Mouse (Mus musculus) cerebellum, adult 2 months (tissue): ENCODE measurements at regions not wholly inside any gene's neighbourhood (a gene's known extent, or its start where the extent isn't known, plus 50 kb on each side); places are given as distances from the start of the nearest gene placed in this dataset.

Experiments used
- DNase-seq, 2 experiments: peaks; one replicate each; pipeline ENCODE4 v3.0.0; 2021
- H3K27ac ChIP-seq: fragments of 200-500 bp; 2 replicates; pipeline ENCODE4 v1.5.1; 2012; ENCODE audit warnings: low read length, control low read depth, inconsistent platforms; ENCODE audit not compliant: insufficient read depth
- H3K27me3 ChIP-seq: fragments of 200-500 bp; 2 replicates; pipeline ENCODE4 v1.6.1; 2012; ENCODE audit warnings: inconsistent platforms, mild to moderate bottlenecking, low read length, moderate library complexity; ENCODE audit not compliant: control insufficient read depth, insufficient read depth
- H3K4me1 ChIP-seq: fragments of 200-500 bp; 2 replicates; pipeline ENCODE4 v1.6.1; 2011; ENCODE audit warnings: low read length; ENCODE audit not compliant: control insufficient read depth, insufficient read depth
- H3K4me3 ChIP-seq: fragments of 200-500 bp; replicated peaks from 2 replicates; pipeline ENCODE3; 2011; ENCODE audit warnings: mild to moderate bottlenecking, low read depth, low read length, control low read depth; ENCODE audit not compliant: insufficient read depth
- CTCF ChIP-seq: fragments of 200-500 bp; IDR thresholded peaks from 2 replicates; pipeline ENCODE4 v1.5.1; 2011; ENCODE audit warnings: low read depth, mild to moderate bottlenecking, control low read depth, low read length, moderate library complexity, borderline replicate concordance; ENCODE audit not compliant: insufficient read depth
- POLR2A ChIP-seq: fragments of 200-500 bp; IDR thresholded peaks from 2 replicates; pipeline ENCODE4 v1.6.1; 2011; ENCODE audit warnings: low read length, control low read depth, borderline replicate concordance; ENCODE audit not compliant: insufficient read depth
- WGBS: fragments of 180-500 bp; shearing (Covaris S2); methylation state at CpG from one replicate; pipeline ENCODE4 v1.1.7; 2018; 5-methylcytosine and 5-hydroxymethylcytosine counted together

GRCm38 (mm10) chr1:184279263-184279662 lies 245.2 kb upstream of the 1700056E22Rik start:
- TF ChIP-seq POLR2A: no peak
- no peak for TF ChIP-seq CTCF
- no peaks in the 10 kb centered on the region for H3K4me1 ChIP-seq
- DNase-seq: no peak
- no peak overlapping the region for H3K4me3 ChIP-seq
- no peaks in the 10 kb centered on the region; the same call in 1 of the 2 replicates for H3K27me3 ChIP-seq
- H3K27ac ChIP-seq: no peak overlapping the region
- 77% methylated on average over 10 of the region's 10 CpGs for WGBS

- H3K4me3 ChIP-seq: no peak overlapping the region
These were observed 242.9 kb upstream of the 1700056E22Rik start for GRCm38 (mm10) chr1:184277001-184277400.

GRCm38 (mm10) chr1:184275877-184276276 lies 241.8 kb upstream of the 1700056E22Rik start:
- no peaks in the 10 kb centered on the region for H3K4me1 ChIP-seq
- H3K27me3 ChIP-seq: no peaks in the 10 kb centered on the region; the same call in 1 of the 2 replicates
- TF ChIP-seq POLR2A (no peak), CTCF (no peak)
- no peak overlapping the region for H3K27ac ChIP-seq
- no peak overlapping the region for H3K4me3 ChIP-seq
- WGBS: 89% methylated on average over 9 of the region's 9 CpGs
- no peak for DNase-seq

More at GRCm38 (mm10) chr1:184277001-184277400, 242.9 kb upstream of the 1700056E22Rik start:
- Histone ChIP-seq H3K27me3 (no peaks in the 10 kb centered on the region; the same call in 1 of the 2 replicates), H3K4me1 (no peaks in the 10 kb centered on the region), H3K27ac (no peak overlapping the region)
- DNase-seq: no peak
- 87% methylated on average over 2 of the region's 2 CpGs for WGBS
- no peak for TF ChIP-seq CTCF
- TF ChIP-seq POLR2A: no peak

- Histone ChIP-seq H3K4me1 (no peaks in the 10 kb centered on the region), H3K4me3 (no peak overlapping the region), H3K27me3 (no peaks in the 10 kb centered on the region; the same call in 1 of the 2 replicates), H3K27ac (no peak overlapping the region)
- TF ChIP-seq CTCF: no peak
- TF ChIP-seq POLR2A: no peak
- no peak for DNase-seq
- WGBS: 99% methylated on average over 3 of the region's 3 CpGs
These were observed 241.3 kb upstream of the 1700056E22Rik start for GRCm38 (mm10) chr1:184275396-184275795.

GRCm38 (mm10) chr1:184274704-184275103 lies 240.6 kb upstream of the 1700056E22Rik start:
- no peak for TF ChIP-seq CTCF
- no peak for TF ChIP-seq POLR2A
- no peak overlapping the region for H3K4me3 ChIP-seq
- no peak for DNase-seq
- H3K27me3 ChIP-seq: no peaks in the 10 kb centered on the region; the same call in 1 of the 2 replicates
- 85% methylated on average over 6 of the region's 6 CpGs for WGBS
- no peaks in the 10 kb centered on the region for H3K4me1 ChIP-seq
- no peak overlapping the region for H3K27ac ChIP-seq

- H3K4me1 ChIP-seq: no peaks in the 10 kb centered on the region
- TF ChIP-seq CTCF (no peak), POLR2A (no peak)
- no peaks in the 10 kb centered on the region for H3K27me3 ChIP-seq
- WGBS: 80% methylated on average over 1 of the region's 1 CpGs
- no peak for DNase-seq
- no peak overlapping the region for H3K27ac ChIP-seq
- no peak overlapping the region for H3K4me3 ChIP-seq
These were observed 239.6 kb upstream of the 1700056E22Rik start for GRCm38 (mm10) chr1:184273722-184274121.

- no peak for DNase-seq
- no peak overlapping the region for H3K4me3 ChIP-seq
- H3K4me1 ChIP-seq: no peaks in the 10 kb centered on the region
- no peaks in the 10 kb centered on the region; the same call in 1 of the 2 replicates for H3K27me3 ChIP-seq
- H3K27ac ChIP-seq: no peak overlapping the region
- WGBS: 87% methylated on average over 8 of the region's 8 CpGs
- TF ChIP-seq CTCF: no peak
- no peak for TF ChIP-seq POLR2A
These were observed 237.2 kb upstream of the 1700056E22Rik start for GRCm38 (mm10) chr1:184271254-184271653.

- Histone ChIP-seq H3K27me3 (no peaks in the 10 kb centered on the region; the same call in 1 of the 2 replicates), H3K4me3 (no peak overlapping the region), H3K27ac (no peak overlapping the region), H3K4me1 (no peaks in the 10 kb centered on the region)
- TF ChIP-seq POLR2A (no peak), CTCF (peak; percentile 87)
- DNase-seq: peak; percentile 35 to 46
- WGBS: 17% methylated on average over 8 of the region's 8 CpGs
These were observed 231.9 kb upstream of the 1700056E22Rik start for GRCm38 (mm10) chr1:184266051-184266450.

GRCm38 (mm10) chr1:184262975-184263374 lies 228.9 kb upstream of the 1700056E22Rik start:
- no peaks in the 10 kb centered on the region; the same call in 1 of the 2 replicates for H3K27me3 ChIP-seq
- H3K4me3 ChIP-seq: no peak overlapping the region
- no peak for DNase-seq
- no peak for TF ChIP-seq POLR2A
- TF ChIP-seq CTCF: peak; percentile 24; the same call in 1 of the 2 replicates
- H3K4me1 ChIP-seq: no peaks in the 10 kb centered on the region
- WGBS: 53% methylated on average over 2 of the region's 2 CpGs
- H3K27ac ChIP-seq: no peak overlapping the region
